Mouse (Mus musculus) bone marrow macrophage, adult 2 months (primary cell): ENCODE measurements around the gene Lmo1.

ENCODE experiments used
- CTCF ChIP-seq: IDR thresholded peaks from 2 replicates; pipeline ENCODE4 v1.5.1; 2012; ENCODE audit warnings: low read depth, mild to moderate bottlenecking, low read length, moderate library complexity
- POLR2A ChIP-seq: IDR thresholded peaks from 2 replicates; pipeline ENCODE4 v1.6.1; 2012; ENCODE audit warnings: mild to moderate bottlenecking, low read depth, low read length, borderline replicate concordance

GRCm38 (mm10) chr7:109151088-109151487 is 23.9 kb downstream of the Lmo1 start:
- no peak for TF ChIP-seq POLR2A
- TF ChIP-seq CTCF: no peak
